Mouse (Mus musculus) gastrocnemius, postnatal 14 days (tissue): ENCODE measurements at regions not wholly inside any gene's neighbourhood (a gene's known extent, or its start where the extent isn't known, plus 50 kb on each side); places are given as distances from the start of the nearest gene placed in this dataset.

Experiments
- DNase-seq: peaks from one replicate; pipeline ENCODE4 v3.0.0; 2021; ENCODE audit warnings: mixed read lengths
- intact Hi-C: fragments of 180-260 bp; cut with DNase I; formaldehyde crosslinking; loops from one replicate; pipeline ENCODE4 v1.15.1; 2025; ENCODE audit warnings: low total_unique reads

DNA sequence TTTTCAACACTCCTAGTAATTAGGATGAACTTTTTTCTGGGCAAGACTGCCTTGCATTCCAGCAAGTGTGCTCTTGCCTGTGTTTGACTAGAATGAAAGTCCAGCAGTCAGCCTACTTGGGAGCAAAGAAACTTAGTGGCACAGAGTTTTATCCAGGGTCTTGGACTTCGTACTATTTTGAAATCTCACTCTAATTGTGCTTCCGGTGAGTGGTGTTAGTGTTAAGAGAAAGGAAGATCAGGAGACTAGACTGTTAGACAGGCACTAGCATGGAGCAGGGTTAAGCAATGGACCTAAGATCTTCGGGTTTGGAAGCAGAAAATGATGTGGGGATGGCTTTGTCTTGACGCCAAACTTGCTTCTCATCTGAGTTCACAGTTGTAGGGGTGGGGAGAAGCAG is 54.1 kb upstream of the Ppp2r3a start:
- DNase-seq, result no peak
- intact Hi-C loops, result loop anchor here (10.0 kb wide), 1 partner anchor 1049 kb away; the partner anchor contains the start of gene Ephb1
